Mouse (Mus musculus): ENCODE results near the gene Rtp1. TPM values are rescaled to one million over a fixed set of nuclear protein-coding genes. Genes with fewer than 3 reads are reported as not detected.

Rtp1 gene
- not detected in 2 replicates for polyA plus RNA-seq (2012; rRNA removed)

DNA sequence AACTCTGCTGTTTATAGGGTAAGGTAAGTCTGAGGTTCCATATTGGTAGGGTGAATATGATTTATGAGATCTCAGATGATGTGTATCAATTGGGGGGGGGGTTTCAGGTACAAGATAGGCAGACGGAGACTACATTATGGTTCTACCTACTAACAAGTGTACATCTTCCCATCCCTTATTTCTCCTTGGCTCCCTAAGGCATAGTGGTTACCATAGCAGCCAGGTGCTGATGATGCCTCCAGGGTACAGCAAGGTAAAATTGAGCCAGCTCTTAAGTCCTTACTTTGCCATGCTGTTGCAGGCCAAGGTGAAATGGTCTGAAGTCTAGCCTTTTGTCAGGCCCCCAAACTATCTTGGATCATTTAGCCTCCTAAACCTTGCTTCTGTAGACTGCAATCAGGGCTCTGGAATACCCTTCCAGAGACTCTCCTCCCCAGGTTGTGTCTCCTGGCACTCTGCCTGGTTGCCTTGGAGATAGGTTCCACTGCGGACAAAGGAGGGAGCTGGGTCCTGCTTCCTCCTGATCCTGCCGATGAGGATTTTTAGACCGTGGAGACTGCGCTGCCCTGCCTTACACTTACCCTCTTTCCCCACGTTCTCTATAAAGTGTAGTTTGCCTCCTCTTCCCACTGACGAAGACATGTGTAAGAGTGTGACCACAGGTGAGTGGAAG is at the start of gene Rtp1:
Gene Rtp1 (plus strand): TSS at position 487 of the 673 bp plus-strand sequence.

Other genes starting within 250 kb of the Rtp1 start
- gene St6gal1, start 204.4 kb upstream of the Rtp1 start, polyA plus RNA-seq (2012; rRNA removed), result 68.2 and 70.2 TPM in 2 replicates
- gene Rtp4, start 91.2 kb downstream of the Rtp1 start, polyA plus RNA-seq (2012; rRNA removed), result 26.2 and 35.5 TPM in 2 replicates
- gene Masp1, start 91.7 kb downstream of the Rtp1 start, polyA plus RNA-seq (2012; rRNA removed), result 31.5 and 32.3 TPM in 2 replicates